Mouse (Mus musculus) embryonic fibroblast, embryonic 13.5 days (primary cell): ENCODE results near the gene Kcne1l. TPM values are rescaled to one million over a fixed set of nuclear protein-coding genes. Genes with fewer than 3 reads are reported as not detected.

ENCODE experiments used
- H3K27ac ChIP-seq: 2 replicates; pipeline ENCODE4 v1.5.1; 2012; ENCODE audit warnings: low read length, control low read depth, inconsistent platforms; ENCODE audit not compliant: insufficient read depth
- H3K4me1 ChIP-seq: 2 replicates; pipeline ENCODE4 v1.6.1; 2011; ENCODE audit warnings: low read length; ENCODE audit not compliant: control insufficient read depth, insufficient read depth
- H3K4me3 ChIP-seq: 2 replicates; pipeline ENCODE4 v1.5.1; 2011; ENCODE audit warnings: mild to moderate bottlenecking, control low read depth, low read length; ENCODE audit not compliant: insufficient read depth
- CTCF ChIP-seq: IDR thresholded peaks from 2 replicates; pipeline ENCODE4 v1.5.1; 2011; ENCODE audit warnings: mild to moderate bottlenecking, control low read depth, low read length, moderate library complexity, borderline replicate concordance; ENCODE audit not compliant: insufficient read depth
- POLR2A ChIP-seq: IDR thresholded peaks from 2 replicates; pipeline ENCODE4 v1.6.1; 2011; ENCODE audit warnings: low read depth, mild to moderate bottlenecking, control low read depth, low read length, moderate library complexity
- polyA plus RNA-seq: library from polyadenylated mRNA; stranded (reverse); fragments of >200 nt; gene quantifications from 2 replicates; pipeline ENCODE4 v1.2.4, GENCODE M21; 2011; ENCODE audit warnings: low read depth; ENCODE audit not compliant: missing spikeins, insufficient read length

Kcne1l gene
- polyA plus RNA-seq, 1 experiment: 1.2 TPM

GRCm38 (mm10) chrX:142304592-142304991 is 1.5 kb downstream of the Kcne1l start:
- Histone ChIP-seq H3K27ac (no peak overlapping the region), H3K4me3 (no peak overlapping the region)
- no peak for TF ChIP-seq CTCF
- no peak for TF ChIP-seq POLR2A

DNA sequence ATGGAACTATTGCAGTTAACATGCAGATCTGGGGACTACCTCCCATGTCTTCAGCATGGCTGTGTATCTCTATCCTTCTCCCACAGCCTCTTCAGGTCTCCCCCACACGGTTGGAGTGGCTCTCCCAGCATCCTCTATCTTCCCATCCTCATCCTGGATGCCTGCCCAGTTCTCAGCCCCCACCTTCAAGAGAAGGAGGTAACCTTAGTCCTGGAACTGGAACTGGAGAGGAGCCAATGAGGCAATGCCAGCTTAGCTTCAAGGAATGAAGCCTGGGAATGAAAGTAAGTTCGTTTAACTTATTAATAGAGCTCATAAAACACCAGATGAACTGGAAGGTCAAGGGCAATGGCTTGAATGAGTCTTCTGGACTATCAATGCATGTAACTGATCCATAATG is 2.6 kb downstream of the Kcne1l start:
- no peak overlapping the region for H3K4me3 ChIP-seq

More at GRCm38 (mm10) chrX:142304592-142304991, 1.5 kb downstream of the Kcne1l start:
- H3K4me1 ChIP-seq: no peaks in the 10 kb centered on the region

GRCm38 (mm10) chrX:142285905-142286304 is 20.2 kb downstream of the Kcne1l start:
- TF ChIP-seq POLR2A: no peak
- no peak for TF ChIP-seq CTCF
- Histone ChIP-seq H3K4me1 (0 out of 2 replicates have a peak, but pooled peaks cover 2% of the 10 kb centered on the region), H3K27ac (no peak overlapping the region), H3K4me3 (no peak overlapping the region)

More for the DNA sequence above, 2.6 kb downstream of the Kcne1l start:
- TF ChIP-seq CTCF (no peak), POLR2A (no peak)
- Histone ChIP-seq H3K27ac (no peak overlapping the region), H3K4me1 (no peaks in the 10 kb centered on the region)

DNA sequence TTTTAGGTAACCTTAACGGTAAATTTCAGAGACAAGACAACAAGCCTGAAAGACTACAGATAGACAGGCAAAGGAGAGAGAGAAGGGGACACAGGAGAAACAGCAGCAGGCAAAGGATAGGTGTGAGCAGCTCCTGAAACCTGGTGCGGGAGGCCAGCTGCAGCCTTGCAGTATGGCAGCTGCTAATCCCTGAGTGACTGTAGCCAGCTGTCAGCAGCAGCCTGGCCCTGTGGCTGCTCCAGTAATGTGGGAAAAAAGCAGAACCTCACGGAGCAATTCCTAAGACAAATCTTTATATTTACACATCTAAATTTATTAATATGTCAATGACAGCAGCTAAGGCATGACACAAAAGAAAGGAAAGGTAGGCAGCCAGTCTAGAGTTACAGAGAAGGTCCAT is 29.5 kb downstream of the Kcne1l start:
- TF ChIP-seq CTCF (no peak), POLR2A (no peak)
- H3K4me3 ChIP-seq: no peak overlapping the region
- no peak overlapping the region for H3K27ac ChIP-seq
- no peaks in the 10 kb centered on the region for H3K4me1 ChIP-seq

DNA sequence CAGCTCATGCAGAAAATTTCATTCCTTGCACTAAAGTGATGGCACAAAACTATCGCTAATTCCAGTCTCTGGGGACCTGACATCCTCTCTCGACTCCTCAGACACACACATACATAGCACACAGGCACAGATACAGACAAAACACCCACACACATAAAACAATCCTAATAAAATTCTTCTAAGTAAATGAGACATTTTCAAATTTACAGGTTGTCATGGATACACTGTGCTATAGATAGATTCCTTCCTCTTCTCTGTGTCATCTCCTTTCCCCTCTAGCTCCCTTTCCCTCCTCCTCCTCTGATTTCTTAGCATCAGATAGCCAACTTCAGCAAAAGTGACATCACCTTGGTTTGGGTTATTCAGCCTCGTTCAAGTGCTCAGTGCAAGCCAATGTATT is 30.1 kb downstream of the Kcne1l start:
- no peaks in the 10 kb centered on the region for H3K4me1 ChIP-seq
- no peak for TF ChIP-seq POLR2A
- TF ChIP-seq CTCF: no peak
- H3K4me3 ChIP-seq: no peak overlapping the region
- H3K27ac ChIP-seq: no peak overlapping the region

Other genes starting within 250 kb of the Kcne1l start
- not detected in 2 replicates for gene Gucy2f, start 109.4 kb downstream of the Kcne1l start, polyA plus RNA-seq
- 9.9 and 12.1 TPM in 2 replicates for gene Nxt2, start 79.5 kb downstream of the Kcne1l start, polyA plus RNA-seq
- 34.0 and 37.0 TPM in 2 replicates for gene Acsl4, start 84.2 kb upstream of the Kcne1l start, polyA plus RNA-seq